Mouse (Mus musculus) liver, embryonic 15.5 days (tissue): ENCODE measurements around the gene C87436. TPM values are rescaled to one million over a fixed set of nuclear protein-coding genes. Genes with fewer than 3 reads are reported as not detected.

ENCODE experiments used
- ATAC-seq: fragments of 200-750 bp; cut with Nextera tagmentation; 2 replicates; pipeline ENCODE4 v1.8.0; 2017; ENCODE audit warnings: moderate number of reproducible peaks, mild to moderate bottlenecking, moderate library complexity; ENCODE audit not compliant: insufficient read depth
- H3K27ac ChIP-seq: fragments of 300-500 bp; sonication (generic); replicated peaks from 2 replicates; pipeline ENCODE4 v1.5.1; 2015; ENCODE audit warnings: mild to moderate bottlenecking, inconsistent platforms
- H3K27me3 ChIP-seq: fragments of 300-500 bp; sonication (generic); 2 replicates; pipeline ENCODE4 v1.6.1; 2015; ENCODE audit warnings: mild to moderate bottlenecking, inconsistent platforms
- H3K36me3 ChIP-seq: fragments of 300-500 bp; sonication (generic); replicated peaks from 2 replicates; pipeline ENCODE4 v1.6.1; 2015; ENCODE audit warnings: moderate library complexity, mild to moderate bottlenecking, inconsistent platforms
- H3K4me1 ChIP-seq: fragments of 300-500 bp; sonication (generic); replicated peaks from 2 replicates; pipeline ENCODE4 v1.6.1; 2015; ENCODE audit warnings: inconsistent platforms
- H3K4me2 ChIP-seq: fragments of 300-500 bp; sonication (generic); 2 replicates; pipeline ENCODE4 v1.6.1; 2015; ENCODE audit warnings: moderate library complexity, mild to moderate bottlenecking, inconsistent platforms
- H3K4me3 ChIP-seq: fragments of 300-500 bp; sonication (generic); replicated peaks from 2 replicates; pipeline ENCODE4 v1.5.1; 2015; ENCODE audit warnings: mild to moderate bottlenecking, inconsistent platforms
- H3K9ac ChIP-seq: fragments of 300-500 bp; sonication (generic); 2 replicates; pipeline ENCODE4 v1.6.1; 2015; ENCODE audit warnings: moderate library complexity, mild to moderate bottlenecking, inconsistent platforms
- H3K9me3 ChIP-seq: fragments of 300-500 bp; sonication (generic); replicated peaks from 2 replicates; pipeline ENCODE4 v1.6.1; 2016; ENCODE audit warnings: inconsistent platforms
- WGBS: fragments of 180-500 bp; shearing (Covaris S2); methylation state at CpG from one replicate; pipeline ENCODE4 v1.1.7; 2015; ENCODE audit warnings: mixed read lengths; ENCODE audit not compliant: insufficient replicate concordance; 5-methylcytosine and 5-hydroxymethylcytosine counted together
- polyA plus RNA-seq: library from polyadenylated mRNA; unstranded; fragments of >200 nt; fragmentation: Nextera tagmentation; extraction: Ambion mirVana; gene quantifications from 2 replicates; pipeline ENCODE4 v1.2.1, GENCODE M21; 2015

Gene C87436
- polyA plus RNA-seq, 1 experiment from 2014 or later: 11.1 TPM

DNA sequence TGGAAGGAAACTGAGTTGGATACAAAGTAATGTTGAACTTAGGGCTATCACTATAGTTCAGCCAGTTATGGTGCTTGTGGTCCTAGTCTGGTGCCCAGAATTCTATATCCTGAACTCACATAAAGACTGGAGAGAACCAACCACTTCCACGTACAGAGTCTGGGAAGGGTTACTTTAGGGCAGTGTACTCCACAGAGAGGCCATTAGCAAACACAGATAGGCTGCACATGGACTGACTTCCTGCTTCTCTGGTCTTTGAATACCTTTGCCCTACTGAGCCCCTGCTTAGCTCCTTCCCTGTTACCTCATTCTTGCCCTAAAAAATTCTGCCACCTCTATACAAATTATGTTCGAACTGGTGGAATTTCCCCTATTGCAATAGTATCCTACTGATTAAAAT, 38.2 kb upstream of the C87436 start:
- 58% methylated on average over 2 of the region's 2 CpGs for WGBS
- H3K4me2 ChIP-seq: no peak overlapping the region
- H3K9me3 ChIP-seq: no peaks in the 10 kb centered on the region
- H3K27me3 ChIP-seq: peaks cover 9% of the 10 kb centered on the region; the same call in 1 of the 2 replicates
- no peak overlapping the region for H3K4me3 ChIP-seq
- ATAC-seq: no peak
- no peak overlapping the region for H3K27ac ChIP-seq
- H3K4me1 ChIP-seq: peaks cover 58% of the 10 kb centered on the region
- no peaks in the 10 kb centered on the region for H3K36me3 ChIP-seq
- H3K9ac ChIP-seq: no peak overlapping the region

DNA sequence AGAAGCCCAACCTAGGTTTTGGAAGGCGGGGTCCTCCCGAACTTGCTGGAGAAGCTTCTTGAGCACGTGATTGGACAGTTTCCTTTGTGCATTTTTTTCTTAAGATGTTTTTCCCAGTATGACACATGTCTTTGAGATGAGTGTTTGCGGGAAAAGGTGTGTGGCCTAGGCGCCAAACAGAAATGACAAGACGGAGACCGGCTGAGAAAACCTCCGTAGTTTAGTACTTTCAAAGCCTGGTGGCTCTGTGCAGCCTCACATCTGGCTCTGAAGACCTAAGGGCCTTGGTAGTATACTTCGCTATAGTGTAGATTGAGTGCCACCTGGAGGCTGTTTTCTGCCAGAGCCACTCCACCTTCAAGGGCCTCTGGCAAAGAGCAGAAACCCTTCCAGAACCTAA, 37.2 kb upstream of the C87436 start:
- Histone ChIP-seq H3K27me3 (peaks cover 9% of the 10 kb centered on the region; the same call in 1 of the 2 replicates), H3K4me3 (peak overlapping the region; percentile 26), H3K9ac (no peak overlapping the region), H3K4me2 (peak overlapping the region; percentile 53), H3K36me3 (no peaks in the 10 kb centered on the region), H3K4me1 (peaks cover 59% of the 10 kb centered on the region), H3K9me3 (no peaks in the 10 kb centered on the region), H3K27ac (no peak overlapping the region)
- WGBS: 7% methylated on average over 9 of the region's 9 CpGs
- no peak for ATAC-seq

DNA sequence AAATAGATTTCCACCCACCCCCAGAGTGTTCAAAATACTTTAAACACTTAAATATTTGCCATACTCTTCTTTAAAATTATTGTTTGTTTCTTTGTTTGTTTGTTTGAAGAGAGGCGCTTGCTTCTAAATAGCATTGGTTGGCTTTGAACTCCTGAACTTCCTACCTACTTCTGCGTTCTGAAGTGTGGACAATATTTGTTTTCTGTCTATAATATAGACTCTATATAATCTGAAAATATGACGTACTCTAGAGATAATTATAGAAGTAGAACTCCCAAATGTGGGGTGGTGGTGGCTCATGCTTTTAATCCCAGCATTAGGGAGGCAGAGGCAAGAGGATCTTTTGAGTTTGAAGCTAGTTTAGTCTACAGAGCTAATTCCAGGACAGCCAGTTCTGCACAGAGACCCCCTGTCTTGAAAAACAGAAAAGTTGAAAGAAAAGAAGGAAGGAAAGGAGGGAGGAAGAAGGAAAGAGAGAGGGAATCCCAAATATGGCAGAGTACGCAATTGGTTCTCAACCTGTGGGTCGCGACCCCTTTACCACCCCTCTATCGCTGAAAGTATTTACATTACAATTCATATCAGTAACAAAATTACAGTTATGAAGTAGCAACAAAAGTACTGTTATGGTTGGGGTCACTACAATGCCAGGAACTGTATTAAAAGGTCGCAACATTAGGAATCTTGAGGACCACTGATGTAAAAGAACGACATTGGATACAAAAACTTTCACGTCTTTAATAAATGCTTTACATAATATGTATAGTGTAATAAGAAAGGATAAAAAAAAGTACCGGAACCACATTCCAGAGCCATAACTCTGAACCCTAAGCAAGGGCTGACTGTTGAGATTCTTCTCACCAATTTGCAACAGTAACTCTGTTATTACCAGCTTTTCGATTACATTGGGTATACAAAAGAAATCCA, 35.2 kb upstream of the C87436 start:
- H3K9ac ChIP-seq: peak overlapping the region; percentile 95; the same call in 1 of the 2 replicates
- peaks cover 40% of the 10 kb centered on the region for H3K4me1 ChIP-seq
- WGBS: 31% methylated on average over 12 of the region's 12 CpGs
- H3K4me2 ChIP-seq: peak overlapping the region; percentile 73
- H3K9me3 ChIP-seq: no peaks in the 10 kb centered on the region
- H3K4me3 ChIP-seq: peak overlapping the region; percentile 92
- H3K36me3 ChIP-seq: peaks cover 6% of the 10 kb centered on the region; the same call in 1 of the 2 replicates
- no peak overlapping the region for H3K27ac ChIP-seq
- peaks cover 6% of the 10 kb centered on the region; the same call in 1 of the 2 replicates for H3K27me3 ChIP-seq
- ATAC-seq: no peak

DNA sequence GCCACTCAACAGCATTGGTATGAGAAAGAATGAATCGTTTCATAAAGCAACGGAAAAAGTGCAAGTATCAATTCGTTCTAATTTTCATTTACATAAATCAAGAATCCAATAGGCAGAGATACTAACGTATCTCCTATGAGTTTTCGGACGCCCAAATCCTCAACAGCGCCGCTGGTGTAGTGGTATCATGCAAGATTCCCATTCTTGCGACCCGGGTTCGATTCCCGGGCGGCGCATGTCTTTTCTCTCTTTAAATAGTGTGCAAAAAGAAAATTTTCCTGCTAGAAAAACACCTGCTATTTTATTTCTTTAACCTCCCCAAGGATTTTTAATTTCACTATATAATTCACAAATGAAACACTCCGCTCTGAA, 34.5 kb upstream of the C87436 start:
- Histone ChIP-seq H3K27me3 (peaks cover 5% of the 10 kb centered on the region; the same call in 1 of the 2 replicates), H3K4me2 (peak overlapping the region; percentile 73), H3K9ac (peak overlapping the region; percentile 95; the same call in 1 of the 2 replicates), H3K27ac (peak overlapping the region; percentile 96), H3K4me1 (peaks cover 40% of the 10 kb centered on the region), H3K4me3 (peak overlapping the region; percentile 92), H3K9me3 (no peaks in the 10 kb centered on the region), H3K36me3 (peaks cover 6% of the 10 kb centered on the region; the same call in 1 of the 2 replicates)
- under 1% methylated on average over 15 of the region's 15 CpGs for WGBS
- peak; percentile 61 for ATAC-seq

DNA sequence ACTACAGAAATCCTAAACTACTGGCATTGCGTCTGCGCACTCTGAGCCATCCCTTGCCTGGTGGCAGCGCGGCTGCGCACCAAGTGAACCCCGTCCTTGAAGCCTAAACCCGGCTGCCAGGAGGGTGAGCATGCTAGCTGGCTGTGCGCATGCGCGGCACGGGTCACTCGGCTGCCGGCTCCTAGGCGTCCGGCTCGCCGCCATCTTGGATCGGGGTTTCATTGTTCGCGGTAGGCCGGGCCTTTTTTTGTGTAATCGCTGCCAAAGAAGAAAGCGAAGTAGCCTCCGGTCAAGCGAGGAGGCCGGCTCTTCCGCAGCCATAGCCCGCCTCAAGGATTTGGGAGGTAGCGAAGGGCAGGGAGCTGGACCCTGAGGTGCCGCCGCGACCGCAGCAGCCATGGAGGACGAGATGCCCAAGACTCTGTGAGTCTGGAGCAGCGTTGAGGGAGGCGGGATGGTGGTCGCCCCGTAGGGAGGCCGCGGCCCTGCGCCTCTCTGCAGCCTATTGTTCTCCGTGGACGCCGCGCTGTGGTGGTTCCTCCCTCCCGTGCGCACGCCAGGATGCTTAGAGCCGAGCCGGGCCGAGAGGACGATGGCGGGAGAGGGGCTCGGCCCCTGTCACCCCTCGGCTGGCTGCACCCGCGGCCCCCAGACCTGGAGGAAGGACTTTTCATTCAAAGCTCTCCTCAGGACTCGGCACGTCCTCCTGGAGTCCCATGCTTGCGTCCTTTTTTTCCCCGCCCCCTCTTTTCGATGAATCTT, 33.9 kb upstream of the C87436 start, which contains the start of gene Tia1:
Tia1 (plus strand) TSS at position 120 of the 762 bp plus-strand sequence.
- peak within 1 kb of the TSS; percentile 73 for H3K4me2 ChIP-seq
- H3K4me3 ChIP-seq: peak within 1 kb of the TSS; percentile 92
- peaks cover 37% of the 10 kb centered on the region for H3K4me1 ChIP-seq
- H3K27me3 ChIP-seq: peaks cover under 1% of the 10 kb centered on the region; the same call in 1 of the 2 replicates
- no peaks in the 10 kb centered on the region for H3K9me3 ChIP-seq
- H3K9ac ChIP-seq: peak within 1 kb of the TSS; percentile 95
- peak within 1 kb of the TSS; percentile 96 for H3K27ac ChIP-seq
- WGBS: 0% methylated on average over 62 of the region's 62 CpGs
- peak; percentile 95 for ATAC-seq
- peaks cover 6% of the 10 kb centered on the region; the same call in 1 of the 2 replicates for H3K36me3 ChIP-seq

DNA sequence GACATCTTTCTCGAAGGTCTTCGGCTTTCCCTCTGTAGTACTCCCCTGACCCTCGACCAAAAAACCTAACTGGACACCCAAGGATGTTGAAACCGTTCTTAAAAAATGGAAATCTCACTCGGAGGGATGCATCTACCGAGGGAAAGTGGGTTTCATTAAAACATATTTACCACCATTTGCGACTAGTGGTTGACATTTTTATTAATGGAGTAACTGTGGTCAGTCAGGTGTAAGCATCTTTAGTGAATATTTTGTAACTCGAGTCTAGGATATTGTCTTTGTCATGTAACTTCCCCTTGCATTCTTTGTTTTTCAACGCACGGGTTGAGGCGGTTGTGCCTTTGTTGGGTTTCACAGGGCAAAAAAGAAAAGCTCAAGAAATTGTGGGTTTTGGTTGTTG, 33.2 kb upstream of the C87436 start:
- Histone ChIP-seq H3K36me3 (peaks cover 6% of the 10 kb centered on the region; the same call in 1 of the 2 replicates), H3K9ac (peak overlapping the region; percentile 95), H3K4me2 (peak overlapping the region; percentile 73), H3K4me1 (peaks cover 36% of the 10 kb centered on the region), H3K9me3 (no peaks in the 10 kb centered on the region), H3K27me3 (no peaks in the 10 kb centered on the region), H3K4me3 (peak overlapping the region; percentile 92), H3K27ac (peak overlapping the region; percentile 96)
- WGBS: 0% methylated on average over 11 of the region's 11 CpGs
- no peak for ATAC-seq

DNA sequence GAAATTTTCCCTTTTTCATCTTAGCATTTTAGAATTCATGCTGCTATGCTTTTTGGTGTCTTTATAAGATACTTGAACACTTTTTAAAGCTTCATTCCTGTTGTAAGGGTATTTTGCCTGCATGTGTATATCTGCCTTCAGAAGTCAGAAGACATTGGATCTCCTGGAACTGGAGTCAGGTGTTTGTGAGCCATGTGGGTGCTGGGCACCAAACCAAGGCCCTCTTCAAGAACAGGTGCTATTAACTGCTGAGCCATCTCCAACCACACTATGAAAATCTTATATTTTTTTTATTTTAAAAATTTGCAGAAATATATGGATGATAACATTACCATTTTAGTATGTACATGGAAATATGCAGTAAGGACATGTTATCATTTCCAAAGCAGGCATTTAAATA, 31.9 kb upstream of the C87436 start:
- H3K4me2 ChIP-seq: no peak overlapping the region

DNA sequence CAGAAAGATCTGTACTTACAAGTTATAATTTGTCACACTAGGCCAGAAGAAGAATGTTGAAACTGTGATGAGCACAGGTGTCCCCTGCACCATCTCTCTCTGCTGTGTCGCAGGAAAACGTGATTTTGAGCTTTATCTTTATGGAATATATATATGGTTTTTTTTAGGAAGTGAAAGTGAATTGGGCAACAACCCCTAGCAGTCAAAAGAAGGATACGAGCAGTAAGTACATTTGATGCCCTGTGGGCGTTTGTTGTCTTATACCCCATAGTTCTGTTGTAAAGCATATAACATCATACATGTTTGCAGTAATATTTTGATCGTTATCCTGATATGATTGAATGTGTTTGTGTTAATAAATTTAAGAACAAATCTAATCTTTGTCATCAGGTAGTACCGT, 19.5 kb upstream of the C87436 start:
- Histone ChIP-seq H3K4me2 (no peak overlapping the region), H3K9ac (no peak overlapping the region), H3K4me3 (no peak overlapping the region), H3K4me1 (no peaks in the 10 kb centered on the region), H3K27me3 (no peaks in the 10 kb centered on the region), H3K36me3 (peaks cover 57% of the 10 kb centered on the region), H3K27ac (no peak overlapping the region), H3K9me3 (no peaks in the 10 kb centered on the region)
- no peak for ATAC-seq
- WGBS: 70% methylated on average over 6 of the region's 6 CpGs

More for the DNA sequence above, 31.9 kb upstream of the C87436 start:
- Histone ChIP-seq H3K36me3 (peaks cover 6% of the 10 kb centered on the region; the same call in 1 of the 2 replicates), H3K27ac (no peak overlapping the region), H3K9me3 (no peaks in the 10 kb centered on the region), H3K4me1 (peaks cover 24% of the 10 kb centered on the region), H3K9ac (no peak overlapping the region), H3K27me3 (no peaks in the 10 kb centered on the region), H3K4me3 (no peak overlapping the region)
- ATAC-seq: no peak

DNA sequence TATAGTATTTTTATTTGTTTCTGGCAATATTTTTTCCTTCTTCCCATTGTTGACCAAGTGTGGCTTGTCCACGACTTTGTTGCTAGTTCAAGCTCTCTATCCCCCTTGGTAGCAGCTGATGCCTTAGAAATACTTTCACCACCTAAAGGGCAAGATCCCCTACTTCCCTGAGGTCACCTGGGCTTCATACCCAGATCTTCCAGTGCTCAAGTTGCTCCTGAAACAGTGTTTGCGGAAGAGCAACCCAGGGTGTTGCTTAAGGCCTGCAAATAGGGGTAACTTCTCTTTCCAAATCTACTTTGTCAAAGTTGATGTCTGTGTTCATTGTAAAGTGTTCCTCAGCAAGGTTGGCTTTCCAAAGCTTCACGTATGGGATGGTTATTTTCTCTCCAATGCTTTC, 18.9 kb upstream of the C87436 start:
- H3K4me2 ChIP-seq: no peak overlapping the region
- peaks cover 59% of the 10 kb centered on the region for H3K36me3 ChIP-seq
- WGBS: 76% methylated on average over 3 of the region's 3 CpGs

DNA sequence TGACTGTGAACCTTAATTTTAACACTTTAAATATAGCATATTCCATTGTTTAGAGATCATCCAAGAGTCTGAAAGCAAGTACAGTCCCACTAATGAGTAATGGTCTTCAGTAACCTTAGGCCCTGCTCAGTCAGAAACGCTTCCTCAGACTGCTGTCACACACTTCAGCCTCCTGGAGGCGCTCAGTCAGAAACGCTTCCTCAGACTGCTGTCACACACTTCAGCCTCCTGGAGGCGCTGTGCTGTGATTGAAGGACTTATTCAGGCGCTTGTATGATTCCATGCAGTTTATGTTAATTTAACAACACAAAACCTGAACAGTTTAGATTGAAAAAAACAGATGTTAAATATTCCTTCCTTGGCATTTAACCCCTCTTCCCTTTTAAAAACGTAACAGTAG, 17.7 kb upstream of the C87436 start:
- no peaks in the 10 kb centered on the region for H3K27me3 ChIP-seq
- no peak overlapping the region for H3K4me2 ChIP-seq
- H3K4me3 ChIP-seq: no peak overlapping the region
- no peak overlapping the region for H3K9ac ChIP-seq
- 69% methylated on average over 6 of the region's 6 CpGs for WGBS
- H3K27ac ChIP-seq: no peak overlapping the region
- H3K9me3 ChIP-seq: no peaks in the 10 kb centered on the region
- H3K4me1 ChIP-seq: no peaks in the 10 kb centered on the region
- H3K36me3 ChIP-seq: peaks cover 62% of the 10 kb centered on the region
- ATAC-seq: no peak

More for the DNA sequence above, 18.9 kb upstream of the C87436 start:
- Histone ChIP-seq H3K4me1 (no peaks in the 10 kb centered on the region), H3K9me3 (no peaks in the 10 kb centered on the region), H3K4me3 (no peak overlapping the region), H3K9ac (no peak overlapping the region), H3K27me3 (no peaks in the 10 kb centered on the region), H3K27ac (no peak overlapping the region)
- ATAC-seq: no peak

DNA sequence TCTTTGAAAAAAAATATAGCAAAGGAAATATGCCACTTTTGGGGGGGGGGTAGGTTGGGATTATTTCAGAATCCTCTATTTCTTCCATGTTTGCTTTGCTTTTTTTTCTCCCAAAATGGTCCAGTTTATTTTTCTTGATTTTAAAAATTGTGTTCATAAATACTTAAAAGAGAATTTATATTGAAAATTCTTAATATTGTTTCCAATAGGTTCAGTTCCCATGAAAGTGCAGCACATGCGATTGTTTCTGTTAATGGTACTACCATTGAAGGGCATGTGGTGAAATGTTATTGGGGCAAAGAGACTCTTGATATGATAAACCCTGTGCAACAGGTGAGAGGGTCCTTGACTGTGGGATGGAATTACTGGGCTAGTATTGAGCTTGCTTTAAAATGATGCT, 11.8 kb upstream of the C87436 start, which contains the start of gene Gm44790:
Gm44790 (plus strand) TSS at position 301 of the 400 bp plus-strand sequence.
- peaks cover 62% of the 10 kb centered on the region for H3K36me3 ChIP-seq
- WGBS: 87% methylated on average over 1 of the region's 1 CpGs
- H3K27ac ChIP-seq: no peak within 1 kb of the TSS
- H3K4me1 ChIP-seq: no peaks in the 10 kb centered on the region
- no peak within 1 kb of the TSS for H3K9ac ChIP-seq
- no peak within 1 kb of the TSS for H3K4me3 ChIP-seq
- no peaks in the 10 kb centered on the region for H3K9me3 ChIP-seq
- H3K4me2 ChIP-seq: no peak within 1 kb of the TSS
- no peaks in the 10 kb centered on the region for H3K27me3 ChIP-seq
- ATAC-seq: no peak
